Mouse (Mus musculus) CD8-positive naive resting alpha-beta T cell, adult 2 months (primary cell): ENCODE measurements around the gene Ndufa3.

Experiments used
- DNase-seq, 2 experiments: peaks; one replicate each; pipeline ENCODE4 v3.0.0; 2022; ENCODE audit warnings: low read depth in 2 of 2, low spot score in 2 of 2

The Ndufa3 gene

GRCm38 (mm10) chr7:3609082-3609481 is 8.1 kb upstream of the Ndufa3 start:
- no peak for DNase-seq

DNA sequence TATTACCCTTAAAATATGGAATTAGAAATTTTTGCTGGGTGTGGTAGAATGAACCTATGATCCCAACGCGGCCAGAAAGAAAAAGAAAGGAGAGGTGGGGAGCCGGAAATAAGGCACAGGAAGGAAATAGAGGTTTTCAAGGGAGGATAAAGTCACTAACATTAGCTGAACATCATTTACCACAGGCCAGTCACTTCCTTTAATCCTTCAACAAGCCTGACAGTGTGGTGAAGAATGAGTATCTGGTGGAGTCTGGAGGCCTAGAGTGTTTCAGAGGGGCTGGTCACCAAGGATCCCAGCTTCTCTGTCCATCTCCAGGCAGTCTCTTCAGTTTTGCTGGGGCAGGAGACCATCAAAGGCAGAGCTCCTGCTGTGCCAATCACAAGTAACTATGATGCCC is 6.7 kb upstream of the Ndufa3 start:
- no peak for DNase-seq

GRCm38 (mm10) chr7:3611006-3611405 is 6.2 kb upstream of the Ndufa3 start:
- DNase-seq, result no peak

- DNase-seq, result no peak
These were observed 3.2 kb upstream of the Ndufa3 start for GRCm38 (mm10) chr7:3614021-3614420.

DNA sequence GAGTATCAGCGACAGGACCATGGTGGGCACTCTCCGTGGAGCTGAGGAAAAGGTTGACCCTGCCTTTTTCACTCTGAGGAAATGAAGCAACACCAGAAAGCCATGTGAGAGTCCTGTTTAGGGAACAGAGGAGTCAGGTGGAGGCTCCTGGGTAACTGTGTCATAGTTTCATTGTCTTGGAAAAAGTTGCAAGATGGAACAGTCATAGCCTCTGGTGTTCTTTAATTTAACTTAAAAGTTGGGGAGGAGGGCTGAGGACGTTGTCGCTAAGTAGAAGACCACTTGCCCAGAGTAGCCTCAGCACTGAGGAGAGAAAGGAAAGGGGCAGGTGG is 1.1 kb upstream of the Ndufa3 start, which contains the start of gene Oscar:
TSS of gene Oscar (minus strand) at position 101 of the 332 bp plus-strand sequence.
- DNase-seq, result no peak

- no peak for DNase-seq
These were observed 558 bp upstream of the Ndufa3 start for GRCm38 (mm10) chr7:3616389-3617241.

GRCm38 (mm10) chr7:3629030-3629429 is 11.9 kb downstream of the Ndufa3 start:
- DNase-seq, result peak in 1 of 2 experiments; percentile 11

DNA sequence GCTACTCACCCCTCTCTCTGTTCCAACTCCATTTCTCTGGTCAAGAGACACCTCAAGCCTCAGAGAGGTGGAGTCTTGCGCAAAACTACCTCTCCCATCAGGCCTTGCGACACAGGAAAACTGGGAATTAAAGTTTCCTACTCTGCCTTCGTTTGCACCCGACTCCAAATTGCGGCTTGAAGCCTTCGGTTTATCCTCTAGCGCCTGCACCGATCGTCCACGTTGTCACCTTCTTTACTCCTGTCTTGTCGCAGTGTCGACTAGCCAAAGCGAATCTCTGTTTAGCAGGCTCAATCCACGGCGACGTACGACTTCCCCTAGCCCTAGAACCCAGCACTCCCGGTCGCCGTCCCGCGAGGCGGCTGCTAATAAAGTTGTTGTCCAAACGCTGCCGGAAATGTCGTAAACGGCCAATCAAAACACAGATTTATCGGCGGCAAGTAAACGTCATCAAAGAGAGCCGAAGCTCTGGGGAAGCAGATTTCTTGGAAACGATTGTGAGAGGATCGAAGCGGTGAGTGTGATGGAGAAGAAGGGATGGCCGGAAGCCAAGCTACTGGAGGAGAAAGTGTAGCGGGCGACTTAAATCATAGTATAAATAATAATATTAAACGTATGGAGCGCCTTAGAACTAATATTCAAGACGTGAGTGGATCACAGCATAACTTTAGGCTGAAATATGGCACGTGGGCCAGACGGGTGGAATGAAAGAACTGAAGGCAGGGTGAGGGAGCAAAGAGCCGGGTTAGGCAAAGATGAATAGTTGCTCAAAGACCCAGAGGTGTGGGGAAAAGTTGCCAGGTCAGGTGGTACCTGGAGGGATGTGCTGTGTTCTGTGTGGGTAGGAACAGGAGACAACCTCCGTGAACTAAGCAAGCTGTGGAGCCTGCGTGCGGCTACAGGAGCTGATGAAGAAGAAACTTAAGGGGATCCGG is 12.6 kb downstream of the Ndufa3 start, which contains the start of the genes Tfpt and Prpf31:
TSS of gene Tfpt (minus strand) at position 387 of the 935 bp plus-strand sequence.
TSS of gene Prpf31 (plus strand) at position 443 of the 935 bp plus-strand sequence.
- peak; percentile 87 to 91 for DNase-seq

DNA sequence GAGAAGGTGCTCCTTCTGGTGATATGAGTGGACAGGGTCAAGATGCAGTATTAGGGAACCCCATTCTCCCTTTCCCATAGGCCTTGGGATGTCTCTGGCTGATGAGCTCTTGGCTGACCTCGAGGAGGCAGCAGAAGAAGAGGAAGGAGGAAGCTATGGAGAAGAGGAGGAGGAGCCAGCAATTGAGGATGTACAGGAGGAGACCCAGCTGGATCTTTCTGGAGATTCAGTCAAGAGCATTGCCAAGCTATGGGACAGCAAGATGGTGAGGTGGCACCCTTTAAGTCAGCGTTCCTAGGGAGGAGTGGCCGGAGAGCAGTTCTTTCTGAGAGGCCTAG is 13.3 kb downstream of the Ndufa3 start:
- no peak for DNase-seq

DNA sequence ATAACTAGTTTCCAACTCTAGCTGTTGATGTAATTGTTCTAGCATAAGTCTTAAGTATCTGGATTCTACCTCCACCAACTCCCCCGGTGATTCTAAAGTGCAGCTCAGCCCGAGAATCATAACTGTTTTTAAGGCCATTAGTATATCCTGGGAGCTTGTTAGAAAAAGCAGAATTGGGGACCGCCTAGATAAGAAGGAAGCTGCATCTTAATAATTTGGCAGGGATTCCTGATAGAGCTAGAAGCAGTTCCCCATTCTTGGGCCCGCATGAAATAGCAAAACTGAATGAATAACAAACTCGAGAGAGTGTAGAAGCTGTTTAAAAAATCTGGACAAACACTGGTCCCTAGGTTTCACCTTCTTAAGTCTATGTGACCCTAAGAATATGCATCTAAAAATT is 26.2 kb downstream of the Ndufa3 start:
- DNase-seq, result no peak

DNA sequence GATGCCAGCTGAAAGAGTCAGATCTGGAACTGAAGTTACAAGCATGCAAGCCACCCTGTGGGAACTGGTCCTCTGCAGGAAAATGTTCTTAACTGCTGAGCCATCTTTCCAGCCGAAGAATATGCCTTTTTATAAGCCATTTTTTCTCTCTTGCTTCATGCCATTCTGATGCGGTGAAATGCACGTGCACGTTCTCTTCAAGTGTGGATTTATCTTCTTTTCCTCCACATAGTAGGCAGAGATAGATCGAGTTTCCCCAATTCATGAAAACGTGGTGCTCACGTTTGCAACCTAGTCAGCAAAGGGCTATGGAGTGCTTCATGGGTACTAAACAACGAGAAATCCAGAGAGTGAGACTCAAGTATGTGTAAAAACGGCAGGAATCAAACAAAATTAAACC is 26.7 kb downstream of the Ndufa3 start:
- no peak for DNase-seq

DNA sequence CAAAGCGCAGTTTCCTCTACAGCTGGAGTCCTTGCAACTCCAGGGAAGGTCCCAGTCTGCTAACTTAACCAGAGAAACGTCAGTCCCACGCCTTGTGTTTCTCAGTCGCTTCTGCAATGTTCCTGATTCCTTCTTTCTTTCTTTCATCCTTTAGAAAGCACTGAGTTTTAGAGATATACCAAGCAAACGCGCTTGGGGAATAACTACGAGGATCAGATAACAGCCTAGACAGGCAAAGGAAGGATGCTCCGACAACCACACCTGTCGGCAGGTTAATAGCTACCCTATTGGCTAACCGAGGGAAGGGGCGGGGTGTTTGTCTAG is 27.1 kb downstream of the Ndufa3 start:
- no peak for DNase-seq

DNA sequence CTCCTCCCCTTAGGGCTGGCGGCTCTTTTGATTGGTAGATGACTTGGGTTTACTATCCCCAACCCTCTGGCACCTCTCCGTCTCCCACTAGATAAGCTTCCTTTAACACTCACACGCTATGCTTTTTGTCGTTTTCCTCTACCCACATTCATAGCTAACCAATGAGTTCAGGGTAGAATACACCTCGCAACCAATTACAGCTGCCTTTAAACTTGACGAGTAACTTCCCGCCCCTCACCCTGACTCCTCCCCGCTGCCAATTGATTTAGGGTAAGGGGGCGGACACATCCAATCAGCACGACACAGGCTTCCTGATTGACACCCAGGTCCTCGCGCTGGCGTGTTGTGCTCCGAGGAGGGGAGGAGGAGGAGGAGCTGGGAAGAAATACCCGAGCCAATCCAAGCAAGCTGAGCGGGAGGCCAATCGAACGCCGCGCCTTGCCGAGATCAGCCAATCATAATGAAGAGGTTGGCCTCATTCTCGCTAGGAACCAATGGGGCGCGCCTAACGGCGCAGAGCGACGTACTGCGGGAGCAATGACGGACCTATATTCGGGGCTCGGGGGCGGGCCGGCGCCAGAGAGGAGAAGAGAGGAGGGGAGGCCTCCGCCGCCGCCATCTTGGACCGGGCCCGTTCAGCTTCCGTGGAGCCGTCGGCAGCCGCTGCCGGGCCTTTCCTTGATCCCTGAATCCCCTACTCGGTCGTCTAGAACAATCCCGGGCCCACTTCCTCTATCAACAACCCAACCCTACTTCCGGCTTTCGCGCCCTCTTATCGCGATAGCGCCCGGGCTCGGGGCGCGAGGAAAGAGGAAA is 27.7 kb downstream of the Ndufa3 start, which contains the start of gene Cnot3:
TSS of gene Cnot3 (plus strand) at position 597 of the 816 bp plus-strand sequence.
- peak; percentile 97 to 99 for DNase-seq

- no peak for DNase-seq
These were observed 28.4 kb downstream of the Ndufa3 start for GRCm38 (mm10) chr7:3645488-3646025.

- DNase-seq, result no peak
These were observed 29.0 kb downstream of the Ndufa3 start for GRCm38 (mm10) chr7:3646188-3646587.

DNA sequence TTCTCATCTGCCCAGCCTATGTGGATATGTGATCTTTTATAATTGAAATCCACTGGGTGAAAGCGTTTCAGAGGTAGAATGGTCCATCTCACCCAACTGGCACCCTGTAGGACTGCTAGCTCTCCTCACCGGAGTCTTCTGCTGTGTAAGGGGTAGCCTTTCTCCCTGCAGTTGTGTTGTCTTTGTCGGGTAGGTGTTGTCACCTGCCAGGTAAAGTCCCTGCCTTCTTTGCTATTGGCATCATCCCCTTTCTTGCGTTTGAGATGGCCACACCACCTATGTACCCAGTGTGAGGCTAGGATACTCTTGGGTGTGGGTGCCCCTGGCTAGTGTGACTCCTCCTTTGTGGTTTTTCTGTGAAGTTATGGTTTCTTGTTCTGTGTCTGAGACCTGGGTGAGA is 29.5 kb downstream of the Ndufa3 start:
- DNase-seq, result no peak

DNA sequence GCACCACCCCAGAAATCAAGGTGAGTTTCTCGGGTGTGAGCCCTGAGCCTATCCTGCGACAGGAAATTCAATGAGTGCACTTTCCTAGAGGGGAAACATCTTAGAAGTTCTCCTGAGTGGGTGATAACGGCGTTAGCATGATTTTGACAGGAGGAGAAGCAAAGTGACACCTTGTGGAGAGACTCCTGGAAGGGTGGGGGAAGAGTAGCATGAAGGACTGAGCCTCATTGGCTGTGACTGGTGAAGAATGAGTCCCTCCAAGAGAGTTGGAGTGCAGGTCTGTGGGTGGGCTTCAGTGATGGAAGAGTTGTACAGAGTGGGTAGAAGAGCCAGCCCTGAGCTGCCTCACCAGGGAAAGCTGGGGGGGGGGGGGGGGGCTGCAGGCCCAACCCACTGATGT is 39.8 kb downstream of the Ndufa3 start:
- no peak for DNase-seq

- no peak for DNase-seq
These were observed 41.4 kb downstream of the Ndufa3 start for GRCm38 (mm10) chr7:3658578-3658977.

DNA sequence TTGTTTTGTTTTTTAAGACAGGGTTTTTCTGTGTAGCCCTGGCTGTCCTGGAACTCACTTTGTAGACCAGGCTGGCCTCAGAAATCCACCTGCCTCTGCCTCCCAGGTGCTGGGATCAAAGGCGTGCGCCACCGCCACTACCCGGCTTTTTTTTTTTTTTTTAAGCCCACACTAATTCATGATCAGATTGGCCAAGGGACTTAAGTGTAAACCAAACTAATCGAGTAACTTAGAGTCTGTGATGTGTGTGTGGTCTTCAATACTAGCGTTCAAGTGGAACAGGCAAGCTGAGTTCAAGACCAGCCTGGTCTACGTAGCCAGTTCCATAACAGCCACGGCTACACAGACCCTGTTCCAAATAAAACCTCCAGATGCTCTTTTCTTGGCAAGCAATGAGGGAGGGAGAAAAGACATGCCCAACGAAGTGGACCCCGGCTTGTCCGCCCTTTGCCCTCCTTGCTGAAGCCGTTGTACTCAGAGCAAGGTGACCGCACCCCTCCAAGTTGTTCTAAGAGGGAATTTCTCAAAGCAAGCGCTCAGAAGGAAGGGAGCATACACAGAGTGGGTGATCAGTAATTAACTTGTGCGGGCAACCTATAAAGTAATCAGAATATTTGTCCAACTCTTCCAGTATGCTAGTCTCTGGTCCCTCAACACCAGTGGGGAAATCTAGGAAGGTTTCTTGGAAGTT is 47.5 kb downstream of the Ndufa3 start:
- no peak for DNase-seq
